Mouse (Mus musculus): ENCODE measurements around the gene Tmod2.

DNA sequence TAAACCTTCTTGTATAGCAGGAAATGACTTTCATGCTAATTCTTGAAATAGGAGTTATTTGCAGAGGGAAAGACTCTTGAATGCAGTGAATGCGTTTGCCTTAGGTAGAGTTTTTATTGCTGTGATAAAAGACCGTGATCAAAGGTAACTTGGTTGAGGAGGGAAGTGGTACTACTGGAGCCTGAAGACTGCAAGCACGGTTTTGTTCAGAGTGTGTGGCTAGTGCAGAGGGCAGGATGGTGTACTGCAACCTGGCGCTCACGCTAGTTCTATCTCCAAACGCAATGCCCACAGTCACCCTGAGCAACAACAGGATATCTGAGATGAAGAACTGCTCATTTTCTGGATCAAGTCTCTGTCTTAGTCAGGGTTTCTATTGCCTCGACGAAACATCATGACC lies 22.5 kb upstream of the Tmod2 start:
- TF ChIP-seq CTCF (IDR thresholded peaks at IDR 0.05; ENCODE audit: insufficient read depth, low read length), result no peak
- TF ChIP-seq POLR2A (IDR thresholded peaks at IDR 0.05; ENCODE audit: borderline replicate concordance, extremely low read depth, low read depth, low read length), result no peak

Data from lung, adult 2 months (tissue).